Mouse (Mus musculus): ENCODE measurements around the gene Pla2g12a. TPM values are rescaled to one million over a fixed set of nuclear protein-coding genes. Genes with fewer than 3 reads are reported as not detected.

Pla2g12a gene
- polyA plus RNA-seq, 1 experiment = not detected

GRCm38 (mm10) chr3:129939058-129939457 lies 60.7 kb downstream of the Pla2g12a start:
- Histone ChIP-seq H3K27ac (ENCODE audit: insufficient read depth, low read depth, low read length) (no peak overlapping the region), H3K4me1 (ENCODE audit: control insufficient read depth, insufficient read depth, low read length) (peaks cover 9% of the 10 kb centered on the region), H3K4me3 (ENCODE audit: insufficient read depth, low read depth, low read length) (no peak overlapping the region)
- TF ChIP-seq CTCF (IDR thresholded peaks at IDR 0.05; ENCODE audit: insufficient read depth, low read depth, low read length) (no peak), POLR2A (IDR thresholded peaks at IDR 0.05; ENCODE audit: insufficient read depth, low read depth, low read length) (no peak)
- 64% methylated on average over 7 of the region's 7 CpGs for WGBS

- WGBS = 50% methylated on average over 2 of the region's 2 CpGs
- H3K4me1 ChIP-seq (ENCODE audit: control insufficient read depth, insufficient read depth, low read length) = peaks cover 5% of the 10 kb centered on the region
- no peak overlapping the region for H3K4me3 ChIP-seq (ENCODE audit: insufficient read depth, low read depth, low read length)
- no peak overlapping the region for H3K27ac ChIP-seq (ENCODE audit: insufficient read depth, low read depth, low read length)
- TF ChIP-seq CTCF (IDR thresholded peaks at IDR 0.05; ENCODE audit: insufficient read depth, low read depth, low read length) (no peak), POLR2A (IDR thresholded peaks at IDR 0.05; ENCODE audit: insufficient read depth, low read depth, low read length) (no peak)
Observed at GRCm38 (mm10) chr3:129940780-129941179, 62.4 kb downstream of the Pla2g12a start.

- H3K4me3 ChIP-seq (ENCODE audit: insufficient read depth, low read depth, low read length) = no peak overlapping the region
- no peak for TF ChIP-seq CTCF (IDR thresholded peaks at IDR 0.05; ENCODE audit: insufficient read depth, low read depth, low read length)
- peaks cover 3% of the 10 kb centered on the region for H3K4me1 ChIP-seq (ENCODE audit: control insufficient read depth, insufficient read depth, low read length)
- WGBS = 81% methylated on average over 1 of the region's 1 CpGs
- no peak overlapping the region for H3K27ac ChIP-seq (ENCODE audit: insufficient read depth, low read depth, low read length)
Observed at GRCm38 (mm10) chr3:129941291-129941690, 62.9 kb downstream of the Pla2g12a start.

- no peak overlapping the region for H3K27ac ChIP-seq (ENCODE audit: insufficient read depth, low read depth, low read length)
- WGBS = 84% methylated on average over 4 of the region's 4 CpGs
- no peak overlapping the region for H3K4me3 ChIP-seq (ENCODE audit: insufficient read depth, low read depth, low read length)
- TF ChIP-seq POLR2A (IDR thresholded peaks at IDR 0.05; ENCODE audit: insufficient read depth, low read depth, low read length) (no peak), CTCF (IDR thresholded peaks at IDR 0.05; ENCODE audit: insufficient read depth, low read depth, low read length) (no peak)
- peaks cover 3% of the 10 kb centered on the region; the same call in 1 of the 2 replicates for H3K4me1 ChIP-seq (ENCODE audit: control insufficient read depth, insufficient read depth, low read length)
Observed at GRCm38 (mm10) chr3:129943813-129944212, 65.4 kb downstream of the Pla2g12a start.

Other genes starting within 250 kb of the Pla2g12a start
- not detected in 2 replicates for gene Egf, start 123.3 kb upstream of the Pla2g12a start, polyA plus RNA-seq (2012; ENCODE audit: insufficient read depth, insufficient read length, low replicate concordance, missing spikeins)
- gene Lrit3, start 74.6 kb upstream of the Pla2g12a start, polyA plus RNA-seq (2012; ENCODE audit: insufficient read depth, insufficient read length, low replicate concordance, missing spikeins) = not detected in 2 replicates
- gene Rrh, start 56.0 kb upstream of the Pla2g12a start, polyA plus RNA-seq (2012; ENCODE audit: insufficient read depth, insufficient read length, low replicate concordance, missing spikeins) = not detected in 2 replicates
- gene Gar1, start 47.2 kb upstream of the Pla2g12a start, polyA plus RNA-seq (2012; ENCODE audit: insufficient read depth, insufficient read length, low replicate concordance, missing spikeins) = not detected in 2 replicates
- not detected in 2 replicates for gene Cfi, start 42.7 kb upstream of the Pla2g12a start, polyA plus RNA-seq (2012; ENCODE audit: insufficient read depth, insufficient read length, low replicate concordance, missing spikeins)
- not detected in 2 replicates for gene Casp6, start 22.8 kb downstream of the Pla2g12a start, polyA plus RNA-seq (2012; ENCODE audit: insufficient read depth, insufficient read length, low replicate concordance, missing spikeins)
- gene Mcub, start 91.6 kb downstream of the Pla2g12a start, polyA plus RNA-seq (2012; ENCODE audit: insufficient read depth, insufficient read length, low replicate concordance, missing spikeins) = not detected in 2 replicates
- 400 TPM in 1 of 2 replicates, not detected in the other for gene Sec24b, start 182.9 kb downstream of the Pla2g12a start, polyA plus RNA-seq (2012; ENCODE audit: insufficient read depth, insufficient read length, low replicate concordance, missing spikeins)